Mouse (Mus musculus): Measurements from ENCODE around the gene Plppr2.

- TF ChIP-seq CTCF (IDR thresholded peaks at IDR 0.05 in 2 of 3, conservative IDR thresholded peaks at IDR 0.05 in 1 of 3; ENCODE audit: control insufficient read depth in 1 of 3, insufficient read depth in 1 of 3, low read depth in 2 of 3, low read length in 3 of 3, poor library complexity in 1 of 3, severe bottlenecking in 1 of 3) (no peak), POLR2A (IDR thresholded peaks at IDR 0.05; ENCODE audit: control insufficient read depth in 1 of 2, insufficient read depth in 1 of 2, low read depth in 1 of 2, low read length in 2 of 2, poor library complexity in 1 of 2) (no peak), ZC3H11A (IDR thresholded peaks at IDR 0.05; ENCODE audit: low read depth, low read length) (no peak), HCFC1 (IDR thresholded peaks at IDR 0.05; ENCODE audit: low read depth, low read length) (no peak), SIN3A (IDR thresholded peaks at IDR 0.05; ENCODE audit: low read length) (no peak)
These were observed 50.9 kb downstream of the Plppr2 start for GRCm38 (mm10) chr9:21987592-21988342.
